Mouse (Mus musculus) liver, embryonic 12.5 days (tissue): ENCODE data around the gene Dyx1c1. TPM values are rescaled to one million over a fixed set of nuclear protein-coding genes. Genes with fewer than 3 reads are reported as not detected.
A peak's percentile ranks its signal among the peaks of the same experiment; 100 is the strongest.

Experiments used
- ATAC-seq: fragments of 200-750 bp; cut with Nextera tagmentation; 2 replicates; pipeline ENCODE4 v1.8.0; 2017; ENCODE audit warnings: moderate number of reproducible peaks, mild to moderate bottlenecking, moderate library complexity
- H3K27ac ChIP-seq: fragments of 300-500 bp; sonication (generic); 2 replicates; pipeline ENCODE4 v1.5.1; 2016; ENCODE audit warnings: mild to moderate bottlenecking
- H3K27me3 ChIP-seq: fragments of 300-500 bp; sonication (generic); replicated peaks from 2 replicates; pipeline ENCODE4 v1.6.1; 2016; ENCODE audit warnings: mild to moderate bottlenecking, moderate library complexity
- H3K36me3 ChIP-seq: fragments of 300-500 bp; sonication (generic); 2 replicates; pipeline ENCODE4 v1.6.1; 2016; ENCODE audit warnings: mild to moderate bottlenecking, moderate library complexity
- H3K4me1 ChIP-seq: fragments of 300-500 bp; sonication (generic); 2 replicates; pipeline ENCODE4 v1.6.1; 2016
- H3K4me2 ChIP-seq: fragments of 300-500 bp; sonication (generic); 2 replicates; pipeline ENCODE4 v1.6.1; 2016; ENCODE audit warnings: mild to moderate bottlenecking, moderate library complexity
- H3K4me3 ChIP-seq: fragments of 300-500 bp; sonication (generic); 2 replicates; pipeline ENCODE4 v1.5.1; 2016; ENCODE audit warnings: mild to moderate bottlenecking, moderate library complexity
- H3K9ac ChIP-seq: fragments of 300-500 bp; sonication (generic); 2 replicates; pipeline ENCODE4 v1.6.1; 2016; ENCODE audit warnings: mild to moderate bottlenecking, moderate library complexity
- H3K9me3 ChIP-seq: fragments of 300-500 bp; sonication (generic); replicated peaks from 2 replicates; pipeline ENCODE4 v1.6.1; 2016; ENCODE audit warnings: mild to moderate bottlenecking, moderate library complexity
- WGBS: fragments of 180-500 bp; shearing (Covaris S2); methylation state at CpG from one replicate; pipeline ENCODE4 v1.1.7; 2016; ENCODE audit not compliant: insufficient replicate concordance; 5-methylcytosine and 5-hydroxymethylcytosine counted together
- polyA plus RNA-seq: library from polyadenylated mRNA; unstranded; fragments of >200 nt; fragmentation: Nextera tagmentation; extraction: Ambion mirVana; gene quantifications from 2 replicates; pipeline ENCODE4 v1.2.1, GENCODE M21; 2016

The Dyx1c1 gene
- polyA plus RNA-seq, 1 experiment from 2014 or later: 0.10 TPM

DNA sequence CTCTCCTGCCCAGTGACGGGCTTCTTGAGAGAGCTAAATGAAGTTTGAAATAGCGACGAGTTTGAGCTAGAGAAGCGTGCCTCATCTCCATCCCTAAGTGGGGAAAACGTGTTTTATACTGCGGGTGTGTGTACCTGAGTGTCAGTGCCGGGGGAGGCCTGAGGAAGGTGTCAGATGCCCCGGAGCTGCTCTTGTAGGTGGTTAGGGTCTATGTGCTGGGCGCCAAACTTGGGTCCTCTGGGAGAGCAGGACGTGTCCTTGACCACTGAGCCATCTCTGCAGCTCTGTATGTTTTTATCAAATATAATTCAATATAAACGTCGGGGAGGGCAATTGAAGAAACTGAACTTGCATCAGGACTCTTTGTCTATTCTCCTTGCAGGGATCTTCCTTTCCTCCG lies 14.3 kb upstream of the Dyx1c1 start:
- 74% methylated on average over 13 of the region's 13 CpGs for WGBS

DNA sequence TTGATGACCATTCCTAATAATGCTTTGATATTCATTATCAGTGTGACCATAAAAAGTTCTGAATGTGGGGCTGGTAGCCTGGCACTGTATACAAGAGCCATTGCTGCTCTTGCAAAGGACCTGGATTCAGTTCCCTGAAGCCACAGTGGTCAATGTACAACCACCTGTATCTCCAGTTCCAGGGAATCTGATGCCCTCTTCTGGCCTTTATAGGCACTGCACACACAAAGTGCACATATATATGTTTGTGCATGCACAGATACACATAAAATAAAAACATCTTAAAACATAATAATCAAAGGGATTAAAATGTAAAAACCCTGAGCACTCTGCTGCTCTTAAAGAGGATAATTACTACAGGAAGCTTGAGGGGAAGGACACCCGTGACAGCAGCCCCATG lies 11.6 kb upstream of the Dyx1c1 start:
- H3K4me1 ChIP-seq: no peaks in the 10 kb centered on the region
- no peak overlapping the region for H3K9ac ChIP-seq
- H3K4me2 ChIP-seq: no peak overlapping the region
- 76% methylated on average over 1 of the region's 1 CpGs for WGBS
- H3K36me3 ChIP-seq: no peaks in the 10 kb centered on the region
- H3K27ac ChIP-seq: no peak overlapping the region
- H3K9me3 ChIP-seq: peaks cover 3% of the 10 kb centered on the region
- H3K27me3 ChIP-seq: no peaks in the 10 kb centered on the region; the same call in 1 of the 2 replicates
- H3K4me3 ChIP-seq: no peak overlapping the region
- ATAC-seq: no peak

More for the DNA sequence above, 14.3 kb upstream of the Dyx1c1 start:
- peaks cover 3% of the 10 kb centered on the region for H3K9me3 ChIP-seq
- no peak overlapping the region for H3K4me2 ChIP-seq
- no peak overlapping the region for H3K9ac ChIP-seq
- H3K4me3 ChIP-seq: no peak overlapping the region
- H3K27me3 ChIP-seq: no peaks in the 10 kb centered on the region
- H3K27ac ChIP-seq: no peak overlapping the region
- no peaks in the 10 kb centered on the region for H3K36me3 ChIP-seq
- H3K4me1 ChIP-seq: no peaks in the 10 kb centered on the region
- ATAC-seq: no peak

DNA sequence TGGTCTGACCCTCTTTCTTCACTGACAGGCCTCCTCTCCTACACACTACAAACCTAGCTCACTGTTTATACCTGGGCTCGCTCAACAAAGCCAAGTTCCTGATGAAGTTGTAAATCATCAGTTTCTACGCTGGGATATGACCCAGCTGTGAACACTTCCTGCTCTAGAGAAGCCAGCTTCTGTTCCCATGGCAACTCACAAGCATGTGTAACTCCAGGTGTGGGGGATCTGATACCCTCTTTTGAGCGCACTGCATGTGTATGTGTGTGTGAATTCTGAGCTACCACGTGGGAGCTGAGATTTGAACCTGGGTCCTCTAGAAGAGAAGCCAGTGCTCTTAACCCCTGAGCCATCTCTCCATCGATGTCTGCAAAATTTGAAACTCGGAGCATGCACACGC lies 9.0 kb upstream of the Dyx1c1 start:
- H3K9me3 ChIP-seq: peaks cover 3% of the 10 kb centered on the region
- no peaks in the 10 kb centered on the region for H3K4me1 ChIP-seq
- H3K27me3 ChIP-seq: no peaks in the 10 kb centered on the region; the same call in 1 of the 2 replicates
- H3K36me3 ChIP-seq: no peaks in the 10 kb centered on the region
- WGBS: 67% methylated on average over 7 of the region's 7 CpGs
- ATAC-seq: no peak
- no peak overlapping the region for H3K27ac ChIP-seq
- no peak overlapping the region for H3K4me2 ChIP-seq
- H3K9ac ChIP-seq: no peak overlapping the region
- no peak overlapping the region for H3K4me3 ChIP-seq

DNA sequence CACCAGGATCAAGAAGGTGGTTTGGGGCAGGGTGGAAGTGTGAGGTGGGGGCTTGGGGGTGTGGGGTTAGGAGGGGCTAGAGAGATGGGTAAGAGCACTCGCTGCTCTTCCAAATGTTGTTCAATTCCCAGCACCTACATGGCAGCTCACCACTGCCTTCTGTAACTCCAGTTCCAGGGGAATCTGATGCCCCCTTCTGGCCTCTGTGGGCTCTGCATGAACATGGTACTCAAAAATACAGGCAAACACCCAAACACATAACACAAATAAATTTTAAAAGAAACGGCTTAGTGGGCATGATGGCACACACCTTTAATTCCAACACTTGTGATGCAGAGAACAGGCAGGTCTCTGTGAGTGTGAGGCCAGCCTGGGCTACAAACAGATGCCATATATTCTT lies 3.8 kb upstream of the Dyx1c1 start:
- Histone ChIP-seq H3K9me3 (no peaks in the 10 kb centered on the region), H3K9ac (no peak overlapping the region), H3K27ac (no peak overlapping the region), H3K36me3 (no peaks in the 10 kb centered on the region), H3K27me3 (no peaks in the 10 kb centered on the region; the same call in 1 of the 2 replicates), H3K4me3 (no peak overlapping the region), H3K4me1 (peaks cover 16% of the 10 kb centered on the region), H3K4me2 (no peak overlapping the region)
- ATAC-seq: no peak
- 43% methylated on average over 2 of the region's 2 CpGs for WGBS

DNA sequence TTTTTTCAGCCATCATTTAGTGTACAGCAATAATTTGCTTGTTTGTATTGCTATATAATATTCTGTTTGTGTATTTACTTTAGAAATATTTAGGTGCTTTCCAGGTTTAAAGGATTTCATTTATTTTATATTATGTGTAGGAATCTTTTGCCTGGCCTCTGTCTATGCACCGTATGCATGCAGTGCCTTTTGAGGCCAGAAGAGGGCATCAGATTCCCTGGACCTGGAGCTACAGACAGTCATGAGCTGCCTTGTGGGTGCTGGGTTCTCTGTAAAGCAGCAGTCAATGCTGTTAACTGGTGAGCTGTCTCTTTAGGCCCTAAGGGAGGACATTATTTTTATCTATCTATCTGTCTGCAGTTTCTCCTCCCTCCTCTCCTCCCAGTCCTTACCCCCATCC lies 3.0 kb upstream of the Dyx1c1 start:
- no peak for ATAC-seq
- WGBS: 29% methylated on average over 1 of the region's 1 CpGs

DNA sequence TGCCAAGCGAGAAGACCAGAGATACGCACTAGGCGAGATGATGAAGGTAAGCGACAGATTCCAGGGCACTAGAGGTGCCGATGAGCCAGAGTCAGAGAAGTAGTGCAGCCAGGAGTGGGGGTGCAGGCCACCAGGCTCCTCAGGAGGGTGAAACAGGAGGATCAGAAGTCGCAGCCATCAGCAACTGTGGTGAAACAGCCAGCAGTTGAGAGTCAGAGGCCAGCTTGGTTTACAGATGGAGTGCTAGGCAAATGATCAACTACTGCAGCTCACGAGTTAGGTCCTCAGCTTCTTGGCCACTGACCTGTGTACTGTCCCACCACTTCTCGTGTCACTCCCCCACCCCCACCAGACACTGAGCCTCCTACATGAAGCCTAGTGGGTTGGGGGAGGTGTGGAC lies 2.8 kb downstream of the Dyx1c1 start:
- Histone ChIP-seq H3K36me3 (no peaks in the 10 kb centered on the region), H3K4me3 (no peak overlapping the region), H3K27me3 (no peaks in the 10 kb centered on the region), H3K27ac (no peak overlapping the region), H3K9ac (no peak overlapping the region), H3K9me3 (no peaks in the 10 kb centered on the region), H3K4me2 (no peak overlapping the region), H3K4me1 (peaks cover 16% of the 10 kb centered on the region)
- ATAC-seq: no peak
- WGBS: 66% methylated on average over 8 of the region's 8 CpGs

More for the DNA sequence above, 3.0 kb upstream of the Dyx1c1 start:
- no peak overlapping the region for H3K9ac ChIP-seq
- H3K27ac ChIP-seq: no peak overlapping the region
- H3K4me2 ChIP-seq: no peak overlapping the region
- H3K9me3 ChIP-seq: no peaks in the 10 kb centered on the region
- no peak overlapping the region for H3K4me3 ChIP-seq
- H3K36me3 ChIP-seq: no peaks in the 10 kb centered on the region
- peaks cover 16% of the 10 kb centered on the region for H3K4me1 ChIP-seq
- H3K27me3 ChIP-seq: no peaks in the 10 kb centered on the region; the same call in 1 of the 2 replicates

DNA sequence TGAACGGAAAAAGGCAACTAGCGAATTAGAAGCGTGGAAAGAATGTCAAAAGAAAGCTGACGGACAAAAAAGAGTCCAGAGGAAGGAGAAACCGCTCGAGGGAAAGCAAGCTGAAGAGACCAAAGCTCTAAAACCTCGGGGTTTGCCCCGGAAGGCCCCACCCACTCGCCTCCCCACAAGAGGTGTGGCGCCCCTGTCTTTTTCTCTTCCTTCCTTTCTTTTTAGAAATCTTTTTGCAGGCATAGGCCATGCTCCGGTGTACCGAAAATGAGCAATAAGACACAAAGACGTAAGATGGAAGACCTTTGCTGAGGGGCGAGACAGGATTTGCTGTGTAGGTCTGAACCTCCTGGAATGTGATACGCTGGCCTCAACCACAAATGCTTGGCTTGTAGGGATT lies 3.4 kb downstream of the Dyx1c1 start:
- no peaks in the 10 kb centered on the region for H3K27me3 ChIP-seq
- WGBS: 56% methylated on average over 15 of the region's 15 CpGs
- H3K9me3 ChIP-seq: no peaks in the 10 kb centered on the region
- H3K36me3 ChIP-seq: no peaks in the 10 kb centered on the region
- no peak overlapping the region for H3K27ac ChIP-seq
- no peak overlapping the region for H3K9ac ChIP-seq
- peaks cover 16% of the 10 kb centered on the region for H3K4me1 ChIP-seq
- no peak overlapping the region for H3K4me2 ChIP-seq
- no peak overlapping the region for H3K4me3 ChIP-seq
- ATAC-seq: no peak

DNA sequence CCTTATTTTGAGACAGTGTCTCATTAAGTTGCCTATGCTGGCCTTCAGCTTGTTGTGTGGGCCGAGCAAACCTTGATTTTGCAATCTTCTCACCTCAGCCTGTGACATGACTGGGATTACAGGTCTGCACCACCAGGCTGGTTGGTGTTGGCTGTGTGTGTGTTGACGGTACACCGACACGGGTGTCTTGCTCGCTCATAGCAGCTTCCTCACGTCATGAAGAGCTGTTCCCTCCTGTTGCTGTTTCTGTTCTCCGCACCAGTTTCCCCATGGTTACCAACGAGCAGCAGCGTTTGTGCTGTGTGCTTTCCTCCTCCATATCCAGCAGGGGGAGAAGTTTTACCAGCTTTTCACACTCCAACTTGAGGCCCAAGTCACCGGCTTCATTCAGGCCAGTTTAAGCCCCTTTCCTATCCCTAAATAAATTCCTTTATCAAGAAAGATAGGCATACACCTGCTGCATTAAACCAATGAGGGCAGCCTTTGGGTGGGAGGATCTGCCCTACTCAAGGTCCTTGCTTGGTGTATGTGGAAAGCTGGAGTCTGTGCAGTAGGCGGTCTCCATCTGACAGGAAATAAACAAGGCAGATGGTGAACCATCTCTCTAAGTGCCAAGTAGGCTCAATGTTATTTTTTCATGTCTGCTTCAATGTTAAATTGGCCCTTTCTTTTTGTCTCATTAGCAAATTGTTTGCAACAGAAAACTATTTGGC lies 9.9 kb downstream of the Dyx1c1 start:
- WGBS: 29% methylated on average over 11 of the region's 11 CpGs
- H3K9me3 ChIP-seq: no peaks in the 10 kb centered on the region
- 0 out of 2 replicates have a peak, but pooled peaks have one; percentile 42 for ATAC-seq

DNA sequence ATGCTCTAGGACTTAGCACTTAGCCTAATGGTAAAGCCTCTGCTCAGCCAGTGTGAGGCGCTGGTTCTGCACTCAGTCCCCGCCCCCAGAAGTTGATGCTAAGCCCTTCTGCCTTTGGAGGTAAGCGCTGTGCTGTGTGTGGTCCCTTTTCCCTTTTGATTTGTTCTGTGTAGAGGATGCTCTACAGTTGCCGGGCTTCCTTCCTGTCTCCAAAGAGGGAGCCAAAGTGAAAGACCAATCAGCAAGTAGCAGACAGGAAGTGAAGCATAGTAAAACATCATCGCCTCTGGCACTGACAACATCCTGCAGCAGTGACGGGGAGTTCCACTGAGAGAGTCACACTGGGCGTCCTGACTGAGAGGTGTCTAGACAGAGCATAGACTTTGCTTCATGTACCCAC lies 11.3 kb downstream of the Dyx1c1 start:
- H3K9me3 ChIP-seq: no peaks in the 10 kb centered on the region
- H3K27ac ChIP-seq: no peak overlapping the region
- H3K4me2 ChIP-seq: no peak overlapping the region
- no peaks in the 10 kb centered on the region for H3K27me3 ChIP-seq
- H3K9ac ChIP-seq: no peak overlapping the region
- H3K36me3 ChIP-seq: no peaks in the 10 kb centered on the region
- 61% methylated on average over 7 of the region's 7 CpGs for WGBS
- H3K4me3 ChIP-seq: no peak overlapping the region
- H3K4me1 ChIP-seq: no peaks in the 10 kb centered on the region
- no peak for ATAC-seq

More for the DNA sequence above, 9.9 kb downstream of the Dyx1c1 start:
- Histone ChIP-seq H3K9ac (no peak overlapping the region), H3K36me3 (no peaks in the 10 kb centered on the region), H3K27ac (no peak overlapping the region), H3K4me2 (0 out of 2 replicates have a peak overlapping the region, but pooled peaks have one; percentile 27), H3K4me1 (no peaks in the 10 kb centered on the region), H3K4me3 (no peak overlapping the region), H3K27me3 (no peaks in the 10 kb centered on the region)

DNA sequence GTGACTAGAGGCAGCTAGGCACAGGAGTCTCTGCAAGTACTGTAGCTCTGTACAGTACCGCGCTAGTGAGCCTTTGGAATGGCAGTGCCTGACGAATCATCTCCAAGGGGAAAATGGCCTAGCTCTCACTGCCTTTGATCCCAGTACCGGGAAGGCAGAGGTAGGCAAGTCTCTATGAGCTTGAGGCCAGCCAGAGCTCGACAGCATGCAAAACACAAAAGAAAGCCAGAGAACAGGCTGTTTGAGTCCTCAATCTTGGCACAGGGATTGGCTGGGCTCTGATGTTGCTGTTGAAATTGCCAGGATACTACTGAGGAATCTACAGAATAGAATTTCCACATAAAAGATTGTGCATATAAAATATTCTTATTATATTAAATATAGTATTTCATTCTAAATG lies 13.8 kb downstream of the Dyx1c1 start:
- no peak for ATAC-seq
- H3K9me3 ChIP-seq: no peaks in the 10 kb centered on the region
- WGBS: 67% methylated on average over 5 of the region's 5 CpGs
- H3K36me3 ChIP-seq: no peaks in the 10 kb centered on the region
- no peaks in the 10 kb centered on the region for H3K4me1 ChIP-seq
- H3K27ac ChIP-seq: no peak overlapping the region
- no peak overlapping the region for H3K4me2 ChIP-seq
- H3K27me3 ChIP-seq: no peaks in the 10 kb centered on the region
- H3K4me3 ChIP-seq: no peak overlapping the region
- H3K9ac ChIP-seq: no peak overlapping the region

DNA sequence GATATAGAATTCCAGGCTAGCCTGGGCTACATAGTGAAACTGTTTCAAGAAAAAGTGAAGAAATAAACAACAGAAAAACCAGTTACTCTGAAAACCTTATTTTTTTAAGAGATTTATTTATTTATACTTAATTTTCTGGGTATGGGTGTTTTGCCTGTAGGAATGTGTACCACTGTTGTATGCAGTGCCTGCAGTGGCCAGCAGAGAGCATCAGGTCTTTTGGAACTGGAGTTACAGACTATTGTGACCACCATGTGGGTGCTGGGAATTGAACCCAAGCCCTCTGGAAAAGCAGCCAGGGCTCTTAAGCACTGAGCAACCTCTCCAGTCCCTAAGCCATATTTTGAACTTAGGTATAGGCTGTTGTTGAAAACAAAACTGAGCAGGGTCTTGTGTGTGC lies 14.4 kb downstream of the Dyx1c1 start:
- H3K27me3 ChIP-seq: no peaks in the 10 kb centered on the region
- no peaks in the 10 kb centered on the region for H3K9me3 ChIP-seq
- no peak for ATAC-seq
- no peak overlapping the region for H3K4me3 ChIP-seq
- no peak overlapping the region for H3K27ac ChIP-seq
- no peak overlapping the region for H3K4me2 ChIP-seq
- no peak overlapping the region for H3K9ac ChIP-seq
- H3K36me3 ChIP-seq: no peaks in the 10 kb centered on the region
- H3K4me1 ChIP-seq: no peaks in the 10 kb centered on the region

DNA sequence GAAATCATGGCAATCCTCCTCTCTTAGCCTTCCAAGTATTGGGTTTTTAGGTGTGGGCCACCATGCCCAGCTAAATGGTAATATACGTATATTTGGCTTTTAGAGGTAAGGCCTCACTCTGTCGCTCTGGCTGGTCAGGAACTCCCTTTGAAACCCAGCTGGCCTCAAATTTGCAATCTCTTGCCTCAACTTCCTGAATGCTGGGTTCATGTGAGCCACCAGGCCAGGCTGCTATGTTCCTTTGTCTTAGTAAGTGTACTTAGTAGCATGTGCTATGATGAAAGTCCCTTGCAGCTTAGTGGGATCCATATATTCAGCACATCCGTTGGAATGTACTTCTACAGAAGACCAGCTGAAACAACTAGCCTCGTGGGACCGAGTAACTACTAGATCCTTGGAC lies 16.1 kb downstream of the Dyx1c1 start:
- WGBS: 71% methylated on average over 5 of the region's 5 CpGs
- Histone ChIP-seq H3K4me3 (no peak overlapping the region), H3K27me3 (no peaks in the 10 kb centered on the region), H3K36me3 (no peaks in the 10 kb centered on the region), H3K4me1 (no peaks in the 10 kb centered on the region), H3K27ac (no peak overlapping the region), H3K4me2 (no peak overlapping the region), H3K9ac (no peak overlapping the region), H3K9me3 (no peaks in the 10 kb centered on the region)
- ATAC-seq: no peak

DNA sequence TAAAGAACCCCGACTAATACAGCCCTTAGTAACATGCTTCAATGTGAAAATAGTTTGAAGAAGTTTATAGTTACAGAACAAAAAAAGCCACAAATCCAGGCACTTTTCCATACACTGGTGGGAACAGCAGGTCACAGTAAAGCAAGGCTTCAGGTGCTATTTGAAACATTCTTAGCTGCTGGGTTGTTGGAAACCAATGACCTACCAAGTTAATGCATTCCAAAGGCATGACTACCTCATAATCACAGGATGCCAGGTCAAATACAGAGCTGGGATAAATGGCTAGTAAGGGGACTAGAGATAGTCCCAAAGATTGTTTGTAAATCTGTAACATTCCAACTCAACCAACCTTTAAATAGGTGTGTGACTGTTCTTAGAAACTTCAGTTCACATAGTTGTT lies 16.7 kb downstream of the Dyx1c1 start:
- 65% methylated on average over 1 of the region's 1 CpGs for WGBS
- no peaks in the 10 kb centered on the region for H3K36me3 ChIP-seq
- H3K4me1 ChIP-seq: no peaks in the 10 kb centered on the region
- H3K9ac ChIP-seq: no peak overlapping the region
- no peak overlapping the region for H3K4me3 ChIP-seq
- no peak overlapping the region for H3K27ac ChIP-seq
- H3K27me3 ChIP-seq: no peaks in the 10 kb centered on the region
- no peaks in the 10 kb centered on the region for H3K9me3 ChIP-seq
- ATAC-seq: no peak
- no peak overlapping the region for H3K4me2 ChIP-seq
